Mouse (Mus musculus) myocyte (in vitro differentiated cells): Measurements from ENCODE around the gene Slc10a6. TPM values are rescaled to one million over a fixed set of nuclear protein-coding genes. Genes with fewer than 3 reads are reported as not detected.

ENCODE experiments used
- H3K27me3 ChIP-seq: one replicate; pipeline ENCODE4 v1.6.1; 2011; ENCODE audit not compliant: control insufficient read depth, insufficient read depth, insufficient read length
- H3K36me3 ChIP-seq: one replicate; pipeline ENCODE4 v1.6.1; 2011; ENCODE audit not compliant: control insufficient read depth, insufficient read depth
- H3K4me2 ChIP-seq: one replicate; pipeline ENCODE4 v1.6.1; 2011; ENCODE audit warnings: low read depth, control low read depth
- H3K4me3 ChIP-seq: one replicate; pipeline ENCODE4 v1.5.1; 2011; ENCODE audit warnings: mild to moderate bottlenecking, control low read depth, moderate library complexity
- H3K79me2 ChIP-seq: one replicate; pipeline ENCODE4 v1.6.1; 2011; ENCODE audit not compliant: control insufficient read depth, insufficient read depth
- H3ac ChIP-seq: one replicate; pipeline ENCODE4 v1.6.1; 2011; ENCODE audit not compliant: control insufficient read depth, insufficient read length
- CEBPB ChIP-seq: IDR thresholded peaks from 2 replicates; pipeline ENCODE4 v1.6.1; 2011; ENCODE audit warnings: mild to moderate bottlenecking, moderate library complexity; ENCODE audit not compliant: poor library complexity, insufficient read depth, severe bottlenecking
- E2F4 ChIP-seq: IDR thresholded peaks from one replicate; pipeline ENCODE4 v1.6.1; 2011; ENCODE audit warnings: mild to moderate bottlenecking, control low read depth, moderate library complexity; ENCODE audit not compliant: insufficient read depth
- MAX ChIP-seq: IDR thresholded peaks from one replicate; pipeline ENCODE4 v1.6.1; 2011; ENCODE audit warnings: low read depth, mild to moderate bottlenecking, control low read depth
- MYOD1 ChIP-seq, 3 experiments: IDR thresholded peaks; one replicate each; pipeline ENCODE4 v1.6.1; 2011; ENCODE audit warnings: control low read depth in 2 of 3, low read depth in 2 of 3, mild to moderate bottlenecking in 2 of 3, moderate library complexity in 1 of 3; ENCODE audit not compliant: insufficient read length in 2 of 3, control insufficient read depth in 1 of 3
- MYOG ChIP-seq, 3 experiments: IDR thresholded peaks; one replicate each; pipeline ENCODE4 v1.6.1; 2011; ENCODE audit warnings: control low read depth in 2 of 3, low read depth in 2 of 3, mild to moderate bottlenecking in 2 of 3; ENCODE audit not compliant: insufficient read length in 2 of 3, control insufficient read depth in 1 of 3, insufficient read depth in 1 of 3
- POLR2A ChIP-seq: IDR thresholded peaks from one replicate; pipeline ENCODE4 v1.6.1; 2011; ENCODE audit warnings: low read depth, mild to moderate bottlenecking, control low read depth, moderate library complexity; ENCODE audit not compliant: insufficient read length
- POLR2AphosphoS2 ChIP-seq: IDR thresholded peaks from one replicate; pipeline ENCODE4 v1.6.1; 2011; ENCODE audit warnings: low read depth, control low read depth; ENCODE audit not compliant: insufficient read length
- REST ChIP-seq: IDR thresholded peaks from one replicate; pipeline ENCODE4 v1.6.1; 2011; ENCODE audit warnings: mild to moderate bottlenecking, control low read depth, moderate library complexity; ENCODE audit not compliant: insufficient read depth, insufficient read length
- SRF ChIP-seq: IDR thresholded peaks from one replicate; pipeline ENCODE4 v1.6.1; 2011; ENCODE audit warnings: low read depth; ENCODE audit not compliant: control insufficient read depth, insufficient read length
- TCF12 ChIP-seq: IDR thresholded peaks from one replicate; pipeline ENCODE4 v1.6.1; 2011; ENCODE audit warnings: mild to moderate bottlenecking, control low read depth; ENCODE audit not compliant: poor library complexity, insufficient read depth, severe bottlenecking
- TCF3 ChIP-seq: IDR thresholded peaks from one replicate; pipeline ENCODE4 v1.6.1; 2011; ENCODE audit warnings: low read depth, control low read depth; ENCODE audit not compliant: insufficient read length
- USF1 ChIP-seq: IDR thresholded peaks from one replicate; pipeline ENCODE4 v1.6.1; 2011; ENCODE audit warnings: low read depth, mild to moderate bottlenecking, control low read depth, moderate library complexity
- polyA plus RNA-seq: library from polyadenylated mRNA; unstranded; fragments of >200 nt; fragmentation: generic; extraction: Trizol; gene quantifications from one replicate; pipeline ENCODE4 v1.2.1, GENCODE M21; 2012; ENCODE audit warnings: missing spikeins

Slc10a6 gene
- polyA plus RNA-seq, 1 experiment, result 0.04 TPM

DNA sequence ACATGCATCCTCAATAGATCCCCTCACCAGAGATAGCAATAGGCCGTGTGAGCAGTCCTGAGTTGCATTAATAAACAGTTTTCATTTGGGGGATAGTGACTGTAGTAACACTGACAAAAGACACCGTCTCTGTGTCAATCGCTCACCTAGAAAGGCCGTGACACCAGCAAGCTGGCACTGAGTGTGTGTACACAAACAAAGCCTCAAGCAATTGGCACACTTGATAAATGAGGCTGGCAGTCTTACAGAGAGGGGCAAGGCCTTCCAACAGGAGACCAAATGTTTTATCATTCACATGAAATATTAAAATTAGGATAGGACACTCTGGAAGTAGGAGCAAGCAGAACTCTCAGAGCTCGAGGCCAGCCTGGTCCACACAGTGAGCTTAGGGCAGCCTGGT lies 6.9 kb downstream of the Slc10a6 start:
- Histone ChIP-seq H3ac (no peak overlapping the region), H3K36me3 (no peaks in the 10 kb centered on the region), H3K27me3 (no peaks in the 10 kb centered on the region), H3K4me2 (no peak overlapping the region), H3K79me2 (no peaks in the 10 kb centered on the region), H3K4me3 (no peak overlapping the region)
- TF ChIP-seq TCF12, result no peak
- no peak for TF ChIP-seq SRF
- no peak for TF ChIP-seq CEBPB
- TF ChIP-seq TCF3, result no peak
- TF ChIP-seq MAX, result no peak
- TF ChIP-seq MYOG (IDR thresholded peaks at IDR 0.05; ENCODE audit: control insufficient read depth in 1 of 3, insufficient read depth in 1 of 3, insufficient read length in 2 of 3, low read depth in 2 of 3), result no peak
- no peak for TF ChIP-seq MYOD1 (IDR thresholded peaks at IDR 0.05; ENCODE audit: control insufficient read depth in 1 of 3, insufficient read length in 2 of 3, low read depth in 2 of 3)
- no peak for TF ChIP-seq POLR2AphosphoS2
- TF ChIP-seq USF1, result no peak
- TF ChIP-seq POLR2A, result no peak
- TF ChIP-seq REST, result no peak
- TF ChIP-seq E2F4, result no peak

DNA sequence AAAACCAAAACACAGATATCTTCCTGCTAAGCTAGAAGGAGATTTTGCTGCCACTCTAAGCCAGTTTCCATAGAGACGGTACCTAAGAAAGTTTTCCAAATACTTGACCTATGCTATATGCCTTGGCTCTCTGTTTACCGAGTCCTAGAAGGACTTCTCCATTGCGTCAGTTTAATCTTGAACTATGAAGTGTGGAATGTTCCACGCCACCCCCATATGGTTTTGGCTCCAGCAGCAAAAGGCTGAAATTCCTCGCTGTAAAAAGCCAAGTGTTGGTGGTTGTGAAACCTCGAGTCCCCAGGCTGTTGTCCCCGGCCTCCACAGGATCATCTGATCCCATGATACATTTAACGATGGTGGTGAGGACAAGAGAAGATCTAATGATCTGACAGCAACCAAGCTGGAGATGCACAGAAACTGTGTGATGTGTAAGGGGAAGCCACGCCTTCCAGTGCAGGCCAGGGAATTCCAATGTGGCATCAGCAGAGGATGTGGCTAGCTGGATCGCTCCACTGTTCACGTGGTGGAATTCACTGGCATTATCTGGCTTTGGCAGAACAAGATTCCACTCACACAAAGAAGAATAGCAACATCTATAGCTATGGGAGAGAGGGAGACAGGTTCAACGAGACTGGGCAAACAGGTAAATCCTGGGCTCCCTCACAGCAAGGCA lies 8.8 kb downstream of the Slc10a6 start:
- Histone ChIP-seq H3K79me2 (no peaks in the 10 kb centered on the region), H3K4me3 (no peak overlapping the region), H3K27me3 (no peaks in the 10 kb centered on the region), H3K4me2 (peak overlapping the region; percentile 59), H3K36me3 (no peaks in the 10 kb centered on the region), H3ac (no peak overlapping the region)
- TF ChIP-seq SRF (no peak), POLR2AphosphoS2 (no peak), USF1 (peak; percentile 74), TCF12 (no peak), CEBPB (no peak), MAX (peak; percentile 11), MYOD1 (IDR thresholded peaks at IDR 0.05; ENCODE audit: control insufficient read depth in 1 of 3, insufficient read length in 2 of 3, low read depth in 2 of 3) (no peak)

DNA sequence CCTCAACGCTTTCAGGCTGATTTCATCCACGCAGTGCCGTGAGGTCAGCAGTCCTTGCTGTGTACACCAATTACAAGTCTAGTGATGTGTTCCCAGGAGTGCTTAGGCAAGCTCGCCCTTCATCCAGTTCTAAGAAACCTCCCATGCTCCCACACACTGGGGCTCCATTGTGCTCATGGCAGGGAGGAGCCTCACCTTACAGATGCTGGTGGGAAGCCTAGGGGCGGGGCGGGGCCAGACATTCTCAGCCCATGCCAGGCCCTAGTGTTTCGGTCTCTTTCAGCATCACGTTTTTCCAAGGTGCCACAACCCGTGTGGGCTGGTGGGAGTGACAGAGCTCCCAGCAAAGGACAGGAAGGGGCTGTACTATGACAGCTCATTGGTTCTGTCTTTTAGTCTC lies 12.0 kb downstream of the Slc10a6 start:
- Histone ChIP-seq H3K4me3 (no peak overlapping the region), H3ac (no peak overlapping the region), H3K4me2 (no peak overlapping the region), H3K79me2 (no peaks in the 10 kb centered on the region), H3K36me3 (no peaks in the 10 kb centered on the region), H3K27me3 (no peaks in the 10 kb centered on the region)
- no peak for TF ChIP-seq MYOD1 (IDR thresholded peaks at IDR 0.05; ENCODE audit: control insufficient read depth in 1 of 3, insufficient read length in 2 of 3, low read depth in 2 of 3)
- no peak for TF ChIP-seq CEBPB
- TF ChIP-seq MAX, result no peak
- no peak for TF ChIP-seq TCF12
- TF ChIP-seq TCF3, result no peak
- TF ChIP-seq SRF, result no peak
- TF ChIP-seq USF1, result no peak
- TF ChIP-seq E2F4, result no peak
- no peak for TF ChIP-seq POLR2A
- no peak for TF ChIP-seq POLR2AphosphoS2
- no peak for TF ChIP-seq MYOG (IDR thresholded peaks at IDR 0.05; ENCODE audit: control insufficient read depth in 1 of 3, insufficient read depth in 1 of 3, insufficient read length in 2 of 3, low read depth in 2 of 3)
- no peak for TF ChIP-seq REST

DNA sequence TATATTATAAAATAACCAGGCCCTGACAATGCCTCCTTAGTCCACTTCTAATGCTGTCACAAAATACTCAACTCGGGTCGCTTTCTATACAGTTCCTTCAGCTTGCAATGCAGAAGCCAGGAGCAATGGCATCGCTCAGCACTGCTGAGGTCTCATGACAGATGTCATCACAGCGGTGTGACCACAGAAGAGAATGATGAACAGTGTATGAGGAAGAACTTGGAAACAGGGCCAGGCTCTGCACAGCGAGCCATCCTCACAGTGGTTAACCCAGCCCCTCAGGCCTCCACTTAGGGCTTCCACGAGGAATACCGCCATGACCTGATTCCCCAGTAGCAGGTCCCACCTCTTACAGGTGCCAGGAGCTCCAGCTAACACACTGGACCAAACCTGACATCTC lies 14.8 kb downstream of the Slc10a6 start:
- Histone ChIP-seq H3K27me3 (no peaks in the 10 kb centered on the region), H3K79me2 (no peaks in the 10 kb centered on the region), H3K36me3 (no peaks in the 10 kb centered on the region), H3ac (no peak overlapping the region), H3K4me3 (no peak overlapping the region), H3K4me2 (no peak overlapping the region)
- no peak for TF ChIP-seq TCF12
- no peak for TF ChIP-seq USF1
- no peak for TF ChIP-seq TCF3
- TF ChIP-seq MYOD1 (IDR thresholded peaks at IDR 0.05; ENCODE audit: control insufficient read depth in 1 of 3, insufficient read length in 2 of 3, low read depth in 2 of 3), result no peak
- TF ChIP-seq MAX, result no peak
- TF ChIP-seq CEBPB, result no peak
- TF ChIP-seq REST, result no peak
- TF ChIP-seq MYOG (IDR thresholded peaks at IDR 0.05; ENCODE audit: control insufficient read depth in 1 of 3, insufficient read depth in 1 of 3, insufficient read length in 2 of 3, low read depth in 2 of 3), result no peak
- no peak for TF ChIP-seq E2F4
- TF ChIP-seq POLR2A, result no peak
- TF ChIP-seq POLR2AphosphoS2, result no peak
- TF ChIP-seq SRF, result no peak

DNA sequence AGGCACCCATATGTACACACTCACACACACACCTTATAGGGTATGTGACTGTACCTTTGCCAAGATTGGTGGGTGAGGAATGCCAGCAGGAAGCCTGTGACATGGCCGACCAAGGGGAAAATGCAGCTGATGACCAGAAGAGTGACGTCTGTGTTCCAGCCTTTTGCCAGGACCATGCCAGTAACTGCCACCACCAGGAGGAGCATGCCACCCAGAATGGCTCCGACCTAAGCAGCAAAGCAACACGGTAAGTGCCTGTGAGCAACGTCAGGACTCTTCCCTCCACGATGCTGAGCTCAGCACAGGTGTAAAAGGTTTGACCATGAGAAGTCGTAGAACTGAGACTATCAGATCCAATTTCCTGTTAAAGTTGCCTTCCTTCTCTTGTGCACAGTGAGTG lies 16.9 kb downstream of the Slc10a6 start:
- no peaks in the 10 kb centered on the region for H3K36me3 ChIP-seq

More for the DNA sequence above, 16.9 kb downstream of the Slc10a6 start:
- peaks cover 11% of the 10 kb centered on the region for H3K27me3 ChIP-seq
- no peak overlapping the region for H3ac ChIP-seq
- TF ChIP-seq MYOG (IDR thresholded peaks at IDR 0.05; ENCODE audit: control insufficient read depth in 1 of 3, insufficient read depth in 1 of 3, insufficient read length in 2 of 3, low read depth in 2 of 3), result no peak
- no peak overlapping the region for H3K4me3 ChIP-seq
- no peaks in the 10 kb centered on the region for H3K79me2 ChIP-seq
- no peak overlapping the region for H3K4me2 ChIP-seq
